Comparison of ENCODE assay signal across 34 mouse cellular contexts in genomic region chr7:4625928-4626327, GRCm38 (mm10). TPM values are rescaled to one million over a fixed set of nuclear protein-coding genes. Genes with fewer than 3 reads are reported as not detected.
DNase-seq lines count a peak whose midpoint lies in the region; ATAC-seq and TF ChIP-seq lines count a peak whose summit lies in the region.
"Had no signal": no experiment of that assay in that cellular context is flagged by ENCODE, and none has a peak within 500 bp of the region (broad histone marks: within the 10 kb centered on the region; RNA-seq: fewer than 3 reads in every experiment).

No protein-coding gene starts in this region.

- no peak for ATAC-seq in liver, embryonic 13.5 days (ENCODE audit: low read depth)
- no peak for ATAC-seq in liver, postnatal 0 days
- ATAC-seq: activated CD4-positive, CD25-positive, alpha-beta regulatory T cell, adult 4 months; forebrain, embryonic 15.5 days had no signal

- no peak overlapping the region for H3K4me2 ChIP-seq in liver, embryonic 13.5 days
- no peak overlapping the region for H3K4me2 ChIP-seq in liver, postnatal 0 days (ENCODE audit: low read depth, low read length)
- no peak overlapping the region for H3K4me2 ChIP-seq in CH12.LX (ENCODE audit: insufficient read depth, low read depth, poor library complexity, severe bottlenecking)
- H3K4me2 ChIP-seq: embryonic facial prominence, embryonic 13.5 days; forebrain, embryonic 12.5 days; forebrain, embryonic 15.5 days; heart, embryonic 11.5 days; hindbrain, embryonic 12.5 days; hindbrain, embryonic 15.5 days had no signal

- in situ Hi-C loops in CH12.LX (cut with MboI; ENCODE audit: low pct_ligation_motif_present, low pct_unique_long_range_greater_than_20kb, low sequenced_read_pairs): loop anchor here (10.0 kb wide), 2 partner anchors 61 to 159 kb away; partner anchors contain the start of genes Il11, Tmem190 and Tmem238

- no peaks in the 10 kb centered on the region for H3K9me3 ChIP-seq in liver, embryonic 13.5 days (replicated peaks)
- H3K9me3 ChIP-seq in liver, postnatal 0 days (ENCODE audit: low read length): no peaks in the 10 kb centered on the region
- no peaks in the 10 kb centered on the region for H3K9me3 ChIP-seq in CH12.LX (replicated peaks; ENCODE audit: low read length)
- H3K9me3 ChIP-seq: embryonic facial prominence, embryonic 10.5 days; embryonic facial prominence, embryonic 13.5 days; forebrain, embryonic 12.5 days; forebrain, embryonic 15.5 days; G1E; hindbrain, embryonic 12.5 days; hindbrain, embryonic 15.5 days had no signal

- H3K27me3 ChIP-seq in liver, embryonic 13.5 days: no peaks in the 10 kb centered on the region
- no peaks in the 10 kb centered on the region for H3K27me3 ChIP-seq in liver, postnatal 0 days (ENCODE audit: insufficient read depth, low read length)
- no peaks in the 10 kb centered on the region for H3K27me3 ChIP-seq in CH12.LX (replicated peaks)
- H3K27me3 ChIP-seq in splenic B cell, adult 2 months (ENCODE audit: control insufficient read depth, insufficient read depth, low read length, poor library complexity, severe bottlenecking): no peaks in the 10 kb centered on the region
- no peaks in the 10 kb centered on the region for H3K27me3 ChIP-seq in thymus, adult 2 months (ENCODE audit: control insufficient read depth, insufficient read depth, low read length)
- H3K27me3 ChIP-seq: embryonic facial prominence, embryonic 13.5 days; forebrain, embryonic 15.5 days; hindbrain, embryonic 12.5 days; hindbrain, embryonic 15.5 days had no signal

- TF ChIP-seq RAD21 in CH12.LX (IDR thresholded peaks at IDR 0.05; ENCODE audit: low read depth, low read length): no peak

- peaks cover 62% of the 10 kb centered on the region for H3K4me1 ChIP-seq in liver, embryonic 13.5 days (replicated peaks)
- peaks cover 33% of the 10 kb centered on the region for H3K4me1 ChIP-seq in liver, postnatal 0 days (ENCODE audit: insufficient read depth)
- peaks cover 0 to 3% of the 10 kb centered on the region in 2 experiments; a peak in 1 of 4 replicates for H3K4me1 ChIP-seq in CH12.LX (ENCODE audit: control insufficient read depth in 1 of 2, insufficient read depth in 2 of 2)
- no peaks in the 10 kb centered on the region for H3K4me1 ChIP-seq in thymus, adult 2 months (replicated peaks; ENCODE audit: control insufficient read depth, insufficient read depth, low read length)
- H3K4me1 ChIP-seq: embryonic facial prominence, embryonic 10.5 days; embryonic facial prominence, embryonic 13.5 days; forebrain, embryonic 12.5 days; forebrain, embryonic 15.5 days; hindbrain, embryonic 12.5 days; hindbrain, embryonic 15.5 days had no signal

- H3K9ac ChIP-seq in liver, embryonic 13.5 days: no peak overlapping the region
- no peak overlapping the region for H3K9ac ChIP-seq in liver, postnatal 0 days (replicated peaks)
- no peak overlapping the region for H3K9ac ChIP-seq in CH12.LX (ENCODE audit: insufficient read depth, low read depth)
- H3K9ac ChIP-seq: embryonic facial prominence, embryonic 13.5 days; forebrain, embryonic 12.5 days; forebrain, embryonic 15.5 days; hindbrain, embryonic 12.5 days; hindbrain, embryonic 15.5 days had no signal

- no peak for DNase-seq in liver, embryonic 13.5 days
- no peak for DNase-seq in liver, postnatal 0 days
- no peak for DNase-seq in CH12.LX (ENCODE audit: extremely low read depth)
- DNase-seq in brain, embryonic 14.5 days (ENCODE audit: low read depth): peak; percentile 4
- peak; percentile 14 for DNase-seq in splenic B cell, adult 2 months (ENCODE audit: low read depth, low spot score)
- DNase-seq in heart, adult 9 months (ENCODE audit: low spot score in 2 of 2): no peak
- no peak for DNase-seq in thymus, adult 2 months
- DNase-seq: adrenal gland, postnatal 10 days; adrenal gland, postnatal 36 days; cerebellum, adult 11 months; cerebellum, adult 2 months; cerebellum, adult 9-11 months; cerebellum, postnatal 25 days; embryo, embryonic 11 days; gastrocnemius, postnatal 36 days; heart, adult 2 months had no signal

- no peak for TF ChIP-seq CTCF in liver, postnatal 0 days (IDR thresholded peaks at IDR 0.05; ENCODE audit: low read depth)
- no peak for TF ChIP-seq CTCF in CH12.LX (conservative IDR thresholded peaks at IDR 0.05 in 1 of 2, IDR thresholded peaks at IDR 0.05 in 1 of 2; ENCODE audit: low read depth in 2 of 2, low read length in 2 of 2)
- no peak for TF ChIP-seq CTCF in brain, embryonic 14.5 days (IDR thresholded peaks at IDR 0.05; ENCODE audit: borderline replicate concordance, extremely low read depth, insufficient read depth, insufficient read length)
- TF ChIP-seq CTCF in thymus, adult 2 months (IDR thresholded peaks at IDR 0.05; ENCODE audit: borderline replicate concordance, control insufficient read depth, extremely low read depth, insufficient read depth, low read length, poor library complexity): no peak

- no peak overlapping the region for H3K4me3 ChIP-seq in liver, embryonic 13.5 days (replicated peaks)
- H3K4me3 ChIP-seq in liver, postnatal 0 days (ENCODE audit: low read depth, low read length): no peak overlapping the region
- H3K4me3 ChIP-seq in CH12.LX (replicated peaks in 1 of 3; ENCODE audit: low read depth in 2 of 3, low read length in 2 of 3, poor library complexity in 1 of 3): no peak overlapping the region
- H3K4me3 ChIP-seq in thymus, adult 2 months (ENCODE audit: control insufficient read depth, insufficient read depth, low read length): no peak overlapping the region
- H3K4me3 ChIP-seq: embryonic facial prominence, embryonic 10.5 days; embryonic facial prominence, embryonic 13.5 days; erythroblast, embryonic 14.5 days; forebrain, embryonic 12.5 days; forebrain, embryonic 15.5 days; heart, adult 2 months; hindbrain, embryonic 12.5 days; hindbrain, embryonic 15.5 days had no signal

- WGBS in liver, embryonic 13.5 days (ENCODE audit: insufficient replicate concordance): 78% methylated on average over 2 of the region's 2 CpGs
- 76% methylated on average over 2 of the region's 2 CpGs for WGBS in liver, postnatal 0 days (ENCODE audit: insufficient replicate concordance)
- 92% methylated on average over 2 of the region's 2 CpGs for WGBS in thymus, adult 2 months

- H3K79me2 ChIP-seq in CH12.LX (replicated peaks; ENCODE audit: control insufficient read depth, extremely low read depth, insufficient read depth, poor library complexity, severe bottlenecking): no peaks in the 10 kb centered on the region

- peak overlapping the region; percentile 98; the same call in 1 of the 2 replicates for H3K27ac ChIP-seq in liver, embryonic 13.5 days
- no peak overlapping the region for H3K27ac ChIP-seq in liver, postnatal 0 days (ENCODE audit: low read depth)
- no peak overlapping the region for H3K27ac ChIP-seq in CH12.LX (ENCODE audit: insufficient read depth, low read depth)
- no peak overlapping the region for H3K27ac ChIP-seq in thymus, adult 2 months (ENCODE audit: control insufficient read depth, insufficient read depth, low read length)
- H3K27ac ChIP-seq: embryonic facial prominence, embryonic 10.5 days; embryonic facial prominence, embryonic 13.5 days; forebrain, embryonic 12.5 days; forebrain, embryonic 15.5 days; heart, adult 2 months; hindbrain, embryonic 12.5 days; hindbrain, embryonic 15.5 days had no signal

- 0 out of 2 replicates have a peak, but pooled peaks have one; percentile 8 for TF ChIP-seq POLR2A in CH12.LX (IDR thresholded peaks at IDR 0.05; ENCODE audit: low read depth, low read length)
- no peak for TF ChIP-seq POLR2A in brain, embryonic 14.5 days (IDR thresholded peaks at IDR 0.05; ENCODE audit: borderline replicate concordance, extremely low read depth, insufficient read depth, insufficient read length, poor library complexity, severe bottlenecking)
- no peak for TF ChIP-seq POLR2A in thymus, adult 2 months (IDR thresholded peaks at IDR 0.05; ENCODE audit: control insufficient read depth, extremely low read depth, insufficient read depth, low read length, poor library complexity)

- H3K36me3 ChIP-seq in liver, embryonic 13.5 days: peaks cover 28% of the 10 kb centered on the region
- H3K36me3 ChIP-seq in liver, postnatal 0 days (replicated peaks; ENCODE audit: insufficient read depth, low read length): peaks cover 14% of the 10 kb centered on the region
- peaks cover 29 to 48% of the 10 kb centered on the region in 2 experiments for H3K36me3 ChIP-seq in CH12.LX (replicated peaks in 1 of 2; ENCODE audit: control insufficient read depth in 1 of 2, insufficient read depth in 1 of 2, low read length in 1 of 2)
- peaks cover 1% of the 10 kb centered on the region; the same call in 1 of the 2 replicates for H3K36me3 ChIP-seq in splenic B cell, adult 2 months (ENCODE audit: control insufficient read depth, insufficient read depth, low read length, poor library complexity, severe bottlenecking)
- peaks cover 25% of the 10 kb centered on the region for H3K36me3 ChIP-seq in thymus, adult 2 months (ENCODE audit: control insufficient read depth, insufficient read depth, low read length)

- dilution Hi-C loops in CH12.LX (cut with MboI; ENCODE audit: extremely low pct_ligation_motif_present, extremely low pct_unique_long_range_greater_than_20kb, low sequenced_read_pairs): no loop called here

- TF ChIP-seq EP300 in liver, postnatal 0 days (IDR thresholded peaks at IDR 0.05; ENCODE audit: low read depth): no peak
- TF ChIP-seq EP300 in CH12.LX (IDR thresholded peaks at IDR 0.05; ENCODE audit: low read length): no peak

RNA-seq across cellular contexts. Expression of gene Tmem86b, which starts 5.3 kb away (rescaled TPM):
- polyA plus RNA-seq in liver, embryonic 13.5 days (2015; fragmentation: Nextera tagmentation; extraction: Ambion mirVana): 22.6 and 25.1 TPM in 2 replicates
- 31.8 and 35.4 TPM in 2 replicates for polyA plus RNA-seq in liver, postnatal 0 days (2015; fragmentation: Nextera tagmentation; extraction: Ambion mirVana)
- total RNA-seq in CH12.LX (2012; rRNA removed) (5.9 and 7.2 TPM in 2 replicates), CH12.LX (2014; rRNA removed) (4.3 TPM in 2 replicates)
- 9.1 and 10.6 TPM in 2 replicates for polyA plus RNA-seq in CH12.LX (2012; ENCODE audit: insufficient read length, low read depth)
- polyA plus RNA-seq in brain, embryonic 14.5 days (2012; rRNA removed): 55.9 and 89.5 TPM in 2 replicates
- polyA plus RNA-seq in thymus, adult 2 months (2012; rRNA removed): 103 and 113 TPM in 2 replicates

RNA-seq across cellular contexts. Expression of gene Ptprh, which starts 22.1 kb away (rescaled TPM):
- not detected in 2 replicates for polyA plus RNA-seq in liver, embryonic 13.5 days (2015; fragmentation: Nextera tagmentation; extraction: Ambion mirVana)
- polyA plus RNA-seq in liver, postnatal 0 days (2015; fragmentation: Nextera tagmentation; extraction: Ambion mirVana): not detected in 2 replicates
- total RNA-seq in CH12.LX (2012; rRNA removed) (not detected in 2 replicates), CH12.LX (2014; rRNA removed) (not detected in 2 replicates)
- polyA plus RNA-seq in CH12.LX (2012; ENCODE audit: insufficient read length, low read depth): not detected in 2 replicates
- 0.87 and 1.5 TPM in 2 replicates for polyA plus RNA-seq in brain, embryonic 14.5 days (2012; rRNA removed)
- polyA plus RNA-seq in thymus, adult 2 months (2012; rRNA removed): 0.11 and 0.15 TPM in 2 replicates
- total RNA-seq: adrenal gland, postnatal 10 days; adrenal gland, postnatal 36 days; common myeloid progenitor, adult 5-6 weeks; gastrocnemius, adult 8-10 months; gastrocnemius, postnatal 36 days; granulocyte monocyte progenitor cell, adult 5-6 weeks; heart, adult 2 months; heart, postnatal 25 days; hematopoietic stem cell, adult 5-6 weeks had no signal
- polyA plus RNA-seq: activated CD4-positive, CD25-positive, alpha-beta regulatory T cell, adult 4 months; embryonic facial prominence, embryonic 10.5 days; embryonic facial prominence, embryonic 13.5 days; erythroblast, embryonic 14.5 days; forebrain, embryonic 12.5 days; G1E; heart, embryonic 11.5 days; heart, embryonic 14.5 days; heart, postnatal 0 days; intestine, embryonic 14.5 days had no signal

RNA-seq across cellular contexts. Expression of gene Ppp6r1, which starts 32.9 kb away (rescaled TPM):
- 5.7 and 7.1 TPM in 2 replicates for polyA plus RNA-seq in liver, embryonic 13.5 days (2015; fragmentation: Nextera tagmentation; extraction: Ambion mirVana)
- polyA plus RNA-seq in liver, postnatal 0 days (2015; fragmentation: Nextera tagmentation; extraction: Ambion mirVana): 3.8 and 4.5 TPM in 2 replicates
- 85.6 and 91.2 TPM in 2 replicates for total RNA-seq in CH12.LX (2012; rRNA removed)
- 53.0 and 59.2 TPM in 2 replicates for total RNA-seq in CH12.LX (2014; rRNA removed)
- 108 and 118 TPM in 2 replicates for polyA plus RNA-seq in CH12.LX (2012; ENCODE audit: insufficient read length, low read depth)
- 115 and 130 TPM in 2 replicates for polyA plus RNA-seq in brain, embryonic 14.5 days (2012; rRNA removed)
- polyA plus RNA-seq in thymus, adult 2 months (2012; rRNA removed): 419 and 475 TPM in 2 replicates

RNA-seq across cellular contexts. Expression of gene Hspbp1, which starts 58.9 kb away (rescaled TPM):
- 77.8 and 83.4 TPM in 2 replicates for polyA plus RNA-seq in liver, embryonic 13.5 days (2015; fragmentation: Nextera tagmentation; extraction: Ambion mirVana)
- polyA plus RNA-seq in liver, postnatal 0 days (2015; fragmentation: Nextera tagmentation; extraction: Ambion mirVana): 27.6 and 33.1 TPM in 2 replicates
- total RNA-seq in CH12.LX (2012; rRNA removed) (131 and 136 TPM in 2 replicates), CH12.LX (2014; rRNA removed) (92.3 and 98.8 TPM in 2 replicates)
- polyA plus RNA-seq in CH12.LX (2012; ENCODE audit: insufficient read length, low read depth): 82.7 and 90.6 TPM in 2 replicates
- 93.3 and 97.3 TPM in 2 replicates for polyA plus RNA-seq in brain, embryonic 14.5 days (2012; rRNA removed)
- 53.0 and 55.4 TPM in 2 replicates for polyA plus RNA-seq in thymus, adult 2 months (2012; rRNA removed)

Comparison
In these comparisons a context has a peak if more than half of its experiments do, and no peak if none do; other contexts are left out.
1. DNase-seq: peak in brain, embryonic 14.5 days (single experiment) and splenic B cell, adult 2 months (single experiment); none in liver, embryonic 13.5 days (single experiment), liver, postnatal 0 days (single experiment), CH12.LX (single experiment), heart, adult 9 months (0 of 2) and thymus, adult 2 months (single experiment).
2. RNA of gene Ppp6r1, which starts 32.9 kb away (polyA plus RNA-seq): 419 to 475 TPM in thymus, adult 2 months, 108 to 118 TPM in CH12.LX and 115 to 130 TPM in brain, embryonic 14.5 days; 5.7 to 7.1 TPM in liver, embryonic 13.5 days and 3.8 to 4.5 TPM in liver, postnatal 0 days; every median in the first group is over 10 times any median in the second.